Mouse (Mus musculus) cerebellum, adult 9-10 months (tissue): Measurements from ENCODE around the gene Lsr.
"Not testable (repeated sequence)": the region's sequence is repeated elsewhere in the genome, so short reads cannot be mapped to it uniquely, and the experiment has no call there.

Source experiments
- DNase-seq: peaks from one replicate; pipeline ENCODE4 v3.0.0; 2022

Lsr gene

GRCm38 (mm10) chr7:30959786-30960349 is 13.4 kb downstream of the Lsr start:
- no peak for DNase-seq

DNA sequence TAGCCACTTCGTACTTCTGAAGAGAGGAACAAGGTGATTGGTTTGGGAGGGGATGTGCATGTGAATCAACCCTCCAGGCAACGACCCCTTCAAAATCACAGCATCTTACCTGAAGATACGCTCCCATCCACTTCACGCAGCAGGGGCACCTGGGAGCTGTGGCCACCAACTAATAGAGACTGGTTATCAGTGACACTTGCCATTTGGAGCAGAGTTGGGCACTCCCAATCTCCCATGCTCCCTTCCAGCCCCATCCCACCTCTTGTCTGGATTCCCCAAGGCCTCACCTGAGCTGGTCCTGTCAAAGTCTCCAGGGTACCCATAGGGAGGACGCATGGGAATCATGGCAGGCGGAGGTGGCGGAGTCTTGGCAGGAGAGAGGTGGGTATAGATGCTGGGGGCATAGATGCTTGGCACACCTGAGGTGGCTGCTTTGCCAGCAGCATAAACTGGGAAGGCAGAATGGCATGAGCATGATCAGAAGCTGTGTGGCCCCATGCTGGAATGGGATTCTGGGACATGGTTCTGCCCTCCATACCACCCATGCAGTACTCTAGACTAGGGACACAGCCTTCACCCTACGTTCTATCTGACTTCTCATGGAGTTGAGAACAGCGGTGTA is 14.3 kb downstream of the Lsr start:
- no peak for DNase-seq

- DNase-seq = peak; percentile 71
Measured at GRCm38 (mm10) chr7:30958109-30958865, 15.0 kb downstream of the Lsr start.

DNA sequence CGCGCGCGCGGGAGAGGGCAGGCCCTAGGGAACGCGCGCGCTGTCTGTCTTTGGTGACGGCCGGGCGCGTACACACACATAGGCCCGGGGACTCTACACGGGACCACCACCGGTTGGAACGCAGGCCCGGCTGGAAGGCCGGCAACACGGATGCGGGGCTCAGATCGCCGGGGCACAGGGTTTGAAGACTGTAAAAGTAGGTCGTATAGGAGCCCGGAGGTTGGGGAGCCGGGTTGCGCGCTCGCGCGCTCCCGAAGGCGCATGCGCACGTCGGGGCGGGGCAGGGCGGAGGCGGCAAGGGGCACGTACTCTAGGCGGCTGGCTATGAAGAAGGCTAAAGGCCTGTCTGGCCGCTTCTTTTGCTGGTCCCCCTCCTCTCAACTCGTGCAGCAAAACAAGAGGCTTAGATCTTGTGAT is 15.9 kb downstream of the Lsr start:
- DNase-seq = peak; percentile 95

DNA sequence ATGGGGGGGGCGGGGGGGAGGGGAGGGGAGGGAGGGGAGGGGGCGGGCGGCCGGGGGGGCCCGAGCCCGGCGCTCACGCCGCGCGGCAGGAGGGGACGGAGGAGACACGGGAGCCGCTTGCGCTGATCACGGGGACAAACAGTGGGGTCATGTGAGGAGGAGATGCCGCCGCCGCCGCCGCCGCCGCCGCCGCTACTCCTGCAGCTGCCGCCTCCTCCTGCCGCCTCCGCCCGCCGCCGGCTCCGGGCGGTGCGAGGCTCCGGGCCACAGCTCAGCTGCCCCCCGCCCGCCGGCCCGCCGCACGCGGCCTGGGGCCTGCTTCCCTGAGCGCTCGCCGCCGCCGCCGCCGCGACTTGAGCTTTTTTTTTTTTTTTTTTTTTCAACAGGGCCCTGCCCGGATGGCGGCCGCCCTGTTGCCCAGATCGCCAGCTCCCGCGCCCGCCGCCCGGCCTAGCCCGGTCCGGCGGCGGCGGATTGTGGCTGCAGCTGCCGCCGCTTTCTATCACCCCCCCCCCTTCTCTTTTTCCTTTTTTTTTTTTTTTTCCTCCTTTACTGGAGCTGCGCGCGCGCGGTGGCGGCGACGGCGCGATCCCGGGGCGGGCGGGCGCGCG is 16.4 kb downstream of the Lsr start, which contains the start of gene Usf2:
Gene Usf2 (minus strand): TSS at position 48 of the 611 bp plus-strand sequence.
- DNase-seq = peak; percentile 76

DNA sequence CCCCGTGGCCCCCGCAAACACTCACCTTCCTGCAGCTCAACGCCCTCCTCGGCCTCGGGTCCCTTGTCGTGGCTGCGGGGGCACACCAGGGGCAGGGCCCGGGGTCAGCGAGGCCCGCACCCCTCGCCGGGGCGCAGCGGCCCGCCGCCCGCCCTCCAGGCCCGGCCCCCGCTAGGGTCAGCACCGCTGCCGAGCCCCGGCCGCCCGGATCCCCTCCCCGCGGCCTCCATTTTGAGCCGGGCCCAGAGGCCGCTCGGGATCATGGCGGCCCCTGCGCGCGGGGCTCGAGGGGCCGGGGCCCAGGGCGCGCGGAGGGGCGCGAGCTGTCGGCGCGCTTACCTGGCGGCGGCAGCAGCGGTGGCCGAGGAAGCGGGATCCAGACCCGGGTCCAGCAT is 16.9 kb downstream of the Lsr start:
- DNase-seq = no peak

DNA sequence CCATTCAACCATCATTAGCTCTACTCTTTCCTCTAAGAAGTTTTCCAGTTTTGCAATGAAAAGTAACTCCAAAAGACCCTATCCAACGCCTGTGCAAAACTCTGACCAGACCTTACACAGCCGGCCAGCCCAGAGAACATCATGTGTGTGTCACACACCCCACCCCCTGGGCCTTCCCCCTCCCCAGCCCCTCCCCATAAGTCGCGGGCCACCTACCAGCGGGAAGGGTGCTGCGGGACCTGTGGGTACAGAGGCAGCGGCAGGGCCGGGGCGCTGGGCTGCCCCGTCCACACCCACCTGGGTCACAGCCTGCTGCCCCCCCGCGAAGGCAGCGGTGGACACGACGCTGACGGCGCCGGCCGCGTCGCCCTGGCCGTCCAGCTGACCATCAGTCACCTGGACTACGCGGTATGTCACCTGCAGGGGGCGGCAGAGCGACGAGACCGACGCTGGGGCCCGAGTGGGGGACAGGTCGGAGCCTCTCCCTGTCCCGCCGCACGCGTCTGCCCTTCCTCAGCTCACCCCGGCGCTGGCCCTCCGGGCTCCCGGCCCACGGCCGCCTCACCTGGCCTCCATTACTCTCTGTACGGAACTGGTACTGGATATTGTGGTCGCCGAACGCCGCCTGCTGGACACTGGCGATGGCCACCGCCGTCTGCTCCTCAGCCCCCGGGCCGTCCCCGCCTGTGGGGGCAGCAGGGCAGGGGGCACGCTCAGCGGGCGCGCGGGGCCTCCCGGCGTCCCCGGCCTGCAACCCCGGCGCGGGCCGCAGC is 17.5 kb downstream of the Lsr start:
- peak; percentile 94 for DNase-seq

DNA sequence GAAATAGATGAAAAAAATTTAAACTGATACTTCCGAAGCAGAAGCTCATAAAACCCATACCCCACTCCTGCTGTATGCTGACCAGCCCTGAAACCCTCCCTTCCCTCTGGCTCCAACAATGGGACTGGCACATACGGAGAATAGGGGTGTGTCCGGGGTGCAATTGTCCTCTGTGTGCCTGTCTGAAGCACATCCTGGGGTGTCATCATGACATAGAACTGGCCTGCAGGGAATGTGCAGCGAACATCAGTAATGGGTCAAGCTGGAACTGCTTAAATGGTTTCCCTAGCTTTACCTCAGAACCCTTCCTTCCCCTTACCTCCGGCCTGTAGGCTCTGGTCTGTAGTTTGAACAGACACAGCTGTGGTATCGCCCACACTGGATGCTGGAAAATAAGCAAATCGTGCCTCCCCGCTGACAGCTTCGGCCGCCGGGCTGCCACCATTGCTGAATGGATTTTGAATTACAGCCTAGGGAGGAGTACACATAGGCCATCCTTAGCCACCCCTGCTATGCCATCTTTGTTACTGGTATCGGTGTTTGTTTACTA is 18.2 kb downstream of the Lsr start:
- DNase-seq = no peak

DNA sequence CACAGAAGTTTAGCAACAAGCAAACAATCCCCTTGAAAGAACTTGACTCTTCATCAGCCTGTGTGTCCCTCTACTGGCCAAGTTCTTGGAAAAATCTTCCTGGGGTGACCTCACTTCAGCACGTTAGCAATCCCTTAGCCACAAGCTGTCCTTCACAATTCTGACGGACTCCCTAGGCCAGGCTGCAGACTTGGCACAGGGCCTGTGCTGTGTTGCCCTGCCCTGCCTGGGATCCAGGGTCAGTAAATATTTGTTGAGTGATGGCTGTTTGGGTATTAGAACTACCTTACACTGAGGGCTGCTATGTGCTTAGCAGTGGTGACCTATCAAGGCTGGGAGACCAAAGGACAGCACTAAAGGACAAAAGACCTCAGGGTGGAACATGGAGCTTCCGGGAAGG is 19.2 kb downstream of the Lsr start:
- no peak for DNase-seq

DNA sequence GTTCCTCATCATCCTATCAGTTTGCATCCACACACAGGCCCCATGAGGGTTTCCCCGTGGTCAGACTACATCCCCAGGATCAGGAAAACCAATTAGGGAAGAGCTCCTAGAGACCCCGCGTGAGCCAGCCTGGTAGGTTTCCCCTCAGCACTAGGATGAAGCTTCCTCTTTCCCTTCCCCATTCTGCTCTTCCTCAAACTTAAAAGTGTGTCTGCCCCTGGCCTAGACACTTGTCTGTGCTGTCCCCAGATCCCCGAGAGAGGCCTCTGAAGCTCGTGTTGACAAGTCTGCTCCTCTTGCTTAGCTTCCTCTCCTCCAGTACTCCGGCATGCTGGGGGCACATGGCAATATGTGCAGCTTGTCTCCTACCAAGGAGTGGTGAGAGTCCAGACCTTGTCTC is 19.8 kb downstream of the Lsr start:
- DNase-seq = no peak

DNA sequence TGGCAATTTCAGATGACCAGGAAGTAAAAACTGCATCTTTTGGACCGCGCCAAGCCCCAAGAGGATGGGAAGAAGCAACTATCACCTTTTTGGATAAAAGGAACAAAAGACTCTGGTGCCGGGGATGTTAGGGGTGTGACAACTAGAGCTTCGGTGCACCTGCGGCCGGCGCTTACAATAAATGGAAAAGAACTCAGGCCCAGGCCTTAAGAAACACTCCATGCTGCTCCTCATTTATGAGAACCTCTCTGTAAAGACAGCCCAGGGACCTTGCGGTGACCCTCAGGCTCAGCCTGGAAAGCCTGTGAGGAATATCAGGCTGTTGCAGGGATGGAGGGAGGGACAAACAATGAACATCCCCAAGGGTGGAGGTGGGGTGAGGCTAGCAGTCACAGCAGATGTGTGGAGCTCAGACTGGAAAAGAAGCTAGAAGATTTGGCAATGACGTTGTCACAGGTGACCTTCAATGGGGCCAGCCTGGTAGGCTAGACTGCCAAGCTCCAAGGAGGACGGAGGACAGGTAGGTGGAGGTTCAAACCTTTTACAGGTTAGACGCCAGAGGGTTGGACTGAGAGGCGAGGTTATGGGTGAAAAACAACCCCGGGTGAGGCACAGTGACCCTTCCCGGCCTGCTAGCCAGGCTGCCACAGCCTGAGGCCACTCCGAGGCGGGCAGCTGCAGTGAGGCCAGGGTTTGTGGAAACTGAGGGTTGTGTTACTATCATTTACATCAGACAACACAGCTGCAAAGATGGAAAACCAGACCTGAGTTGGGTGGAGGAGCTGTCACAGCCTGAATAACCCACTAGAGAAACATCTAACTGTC is 20.6 kb downstream of the Lsr start:
- DNase-seq = no peak

DNA sequence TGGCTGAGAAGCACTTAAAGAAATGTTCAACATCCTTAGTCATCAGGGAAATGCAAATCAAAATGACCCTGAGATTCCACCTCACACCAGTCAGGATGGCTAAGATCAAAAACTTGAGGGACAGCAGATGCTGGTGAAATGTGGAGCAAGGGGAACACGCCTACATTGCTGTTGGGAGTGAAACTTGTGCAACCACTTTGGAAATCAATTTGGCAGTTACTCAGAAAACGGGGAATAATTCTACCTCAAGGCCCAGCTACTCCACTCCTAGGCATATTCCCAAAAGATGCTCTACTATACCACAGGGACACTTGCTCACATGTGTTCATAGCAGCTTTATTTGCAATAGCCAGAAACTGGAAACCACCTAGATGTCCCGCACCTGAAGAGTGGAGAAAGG is 23.4 kb downstream of the Lsr start:
- DNase-seq = not testable (repeated sequence)

GRCm38 (mm10) chr7:30945876-30946275 is 27.4 kb downstream of the Lsr start:
- no peak for DNase-seq

GRCm38 (mm10) chr7:30945466-30945865 is 27.8 kb downstream of the Lsr start:
- DNase-seq = not testable (repeated sequence)

DNA sequence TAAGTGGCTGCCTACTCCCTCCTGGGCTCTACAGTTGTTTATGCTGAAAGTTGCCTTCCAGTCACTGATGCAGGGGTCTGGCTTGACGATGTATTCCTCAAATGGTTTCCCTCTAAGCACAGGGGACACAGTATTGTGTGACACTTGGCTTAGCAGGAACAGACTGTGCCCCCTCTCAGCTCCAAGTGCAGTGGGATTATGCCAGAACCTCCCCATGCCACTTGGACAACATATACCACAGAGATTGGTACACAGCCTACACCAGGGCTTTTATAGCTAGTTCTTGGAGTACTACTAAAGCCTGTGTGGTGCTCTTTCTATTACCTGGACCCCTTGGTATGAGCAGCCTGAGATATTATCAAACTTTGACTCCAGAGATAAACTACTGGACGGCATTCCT is 28.6 kb downstream of the Lsr start:
- DNase-seq = not testable (repeated sequence)

- no peak for DNase-seq
Measured at GRCm38 (mm10) chr7:30943909-30944635, 29.2 kb downstream of the Lsr start, which contains the start of gene Hamp. Gene Hamp (minus strand): TSS chr7:30944032.

- not testable (repeated sequence) for DNase-seq
Measured at GRCm38 (mm10) chr7:30942365-30942764, 30.9 kb downstream of the Lsr start.

- DNase-seq = not testable (repeated sequence)
Measured at GRCm38 (mm10) chr7:30940070-30940469, 33.2 kb downstream of the Lsr start.

GRCm38 (mm10) chr7:30935422-30936099 is 37.7 kb downstream of the Lsr start:
- not testable (repeated sequence) for DNase-seq

GRCm38 (mm10) chr7:30924581-30924980 is 48.7 kb downstream of the Lsr start, which contains the start of gene Hamp2:
Gene Hamp2 (minus strand): TSS chr7:30924681.
- DNase-seq = not testable (repeated sequence)
